Mouse (Mus musculus): ENCODE results near the gene Psmc3ip. TPM values are rescaled to one million over a fixed set of nuclear protein-coding genes. Genes with fewer than 3 reads are reported as not detected.

The Psmc3ip gene
- total RNA-seq, 2 experiments from 2014 or later, result 3.3 to 4.4 TPM

GRCm38 (mm10) chr11:101082208-101083082 is 12.8 kb downstream of the Psmc3ip start, which contains the start of gene Coasy:
Gene Coasy, plus strand, starts transcription at chr11:101082565.
- peak; percentile 70 to 72 for DNase-seq (ENCODE audit: extremely low spot score in 1 of 2, low spot score in 1 of 2)

GRCm38 (mm10) chr11:101081659-101082058 is 13.6 kb downstream of the Psmc3ip start:
- no peak for DNase-seq (ENCODE audit: extremely low spot score in 1 of 2, low spot score in 1 of 2)

GRCm38 (mm10) chr11:101080421-101080820 is 14.8 kb downstream of the Psmc3ip start:
- DNase-seq (ENCODE audit: extremely low spot score in 1 of 2, low spot score in 1 of 2), result no peak

- no peak for DNase-seq (ENCODE audit: extremely low spot score in 1 of 2, low spot score in 1 of 2)
These were observed 15.5 kb downstream of the Psmc3ip start for GRCm38 (mm10) chr11:101079746-101080145.

GRCm38 (mm10) chr11:101078121-101078520 is 17.1 kb downstream of the Psmc3ip start, which contains the start of gene Hsd17b1:
Gene Hsd17b1, plus strand, starts transcription at chr11:101078411.
- DNase-seq (ENCODE audit: extremely low spot score in 1 of 2, low spot score in 1 of 2), result no peak

- no peak for DNase-seq (ENCODE audit: extremely low spot score in 1 of 2, low spot score in 1 of 2)
These were observed 23.3 kb downstream of the Psmc3ip start for GRCm38 (mm10) chr11:101071810-101072428.

GRCm38 (mm10) chr11:101070987-101071386 is 24.2 kb downstream of the Psmc3ip start:
- DNase-seq (ENCODE audit: extremely low spot score in 1 of 2, low spot score in 1 of 2), result no peak

- DNase-seq (ENCODE audit: extremely low spot score in 1 of 2, low spot score in 1 of 2), result no peak
These were observed 25.1 kb downstream of the Psmc3ip start for GRCm38 (mm10) chr11:101070189-101070527.

GRCm38 (mm10) chr11:101069391-101070188 is 25.6 kb downstream of the Psmc3ip start, which contains the start of gene Naglu:
Gene Naglu, plus strand, starts transcription at chr11:101070012.
- DNase-seq (ENCODE audit: extremely low spot score in 1 of 2, low spot score in 1 of 2), result peak; percentile 87 to 89

- DNase-seq (ENCODE audit: extremely low spot score in 1 of 2, low spot score in 1 of 2), result peak; percentile 71 to 84
These were observed 28.5 kb downstream of the Psmc3ip start for GRCm38 (mm10) chr11:101066549-101067412.

- no peak for DNase-seq (ENCODE audit: extremely low spot score in 1 of 2, low spot score in 1 of 2)
These were observed 30.2 kb downstream of the Psmc3ip start for GRCm38 (mm10) chr11:101065002-101065401.

GRCm38 (mm10) chr11:101064462-101064861 is 30.8 kb downstream of the Psmc3ip start:
- no peak for DNase-seq (ENCODE audit: extremely low spot score in 1 of 2, low spot score in 1 of 2)

- DNase-seq (ENCODE audit: extremely low spot score in 1 of 2, low spot score in 1 of 2), result no peak
These were observed 31.4 kb downstream of the Psmc3ip start for GRCm38 (mm10) chr11:101063676-101064327.

- no peak for DNase-seq (ENCODE audit: extremely low spot score in 1 of 2, low spot score in 1 of 2)
These were observed 32.1 kb downstream of the Psmc3ip start for GRCm38 (mm10) chr11:101062971-101063675.

GRCm38 (mm10) chr11:101062165-101062884 is 32.9 kb downstream of the Psmc3ip start:
- DNase-seq (ENCODE audit: extremely low spot score in 1 of 2, low spot score in 1 of 2), result no peak

GRCm38 (mm10) chr11:101061049-101061448 is 34.2 kb downstream of the Psmc3ip start:
- no peak for DNase-seq (ENCODE audit: extremely low spot score in 1 of 2, low spot score in 1 of 2)

GRCm38 (mm10) chr11:101060126-101060525 is 35.1 kb downstream of the Psmc3ip start:
- DNase-seq (ENCODE audit: extremely low spot score in 1 of 2, low spot score in 1 of 2), result no peak

GRCm38 (mm10) chr11:101059473-101059872 is 35.8 kb downstream of the Psmc3ip start:
- DNase-seq (ENCODE audit: extremely low spot score in 1 of 2, low spot score in 1 of 2), result no peak

Data from layer of hippocampus, postnatal 25 days (tissue).